Mouse (Mus musculus): ENCODE results near the gene Abca5.

DNA sequence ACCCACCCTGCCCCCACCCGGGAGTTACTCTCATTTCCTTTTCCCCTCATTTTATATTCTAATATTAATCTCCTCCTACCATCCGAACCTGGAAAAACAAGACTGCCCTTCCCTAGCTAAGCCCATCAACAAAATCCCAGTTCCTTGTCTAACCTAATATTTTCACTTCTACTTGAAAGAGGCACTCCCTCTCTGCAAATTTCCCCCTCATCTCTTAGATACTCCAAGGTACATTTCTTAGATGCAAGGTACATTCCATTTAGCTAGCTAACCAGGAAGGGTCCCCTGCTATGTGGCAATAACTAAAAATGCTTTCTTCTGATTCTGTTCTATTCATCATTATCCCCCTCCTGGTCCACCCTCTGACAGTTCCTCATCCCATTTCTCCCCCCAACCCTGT lies 10.7 kb upstream of the Abca5 start:
- TF ChIP-seq CTCF (IDR thresholded peaks at IDR 0.05; ENCODE audit: borderline replicate concordance, control insufficient read depth, extremely low read depth, insufficient read depth, low read length, poor library complexity) (no peak), POLR2A (IDR thresholded peaks at IDR 0.05; ENCODE audit: control insufficient read depth, extremely low read depth, insufficient read depth, low read length, poor library complexity) (no peak)
